Mouse (Mus musculus): ENCODE results near the gene Olfr187.

- TF ChIP-seq CTCF (IDR thresholded peaks at IDR 0.05; ENCODE audit: low read depth) (no peak), EP300 (optimal IDR thresholded peaks at IDR 0.05) (no peak)
Measured at GRCm38 (mm10) chr16:59007146-59007545, 32.4 kb downstream of the Olfr187 start.

All from stomach, postnatal 0 days (tissue).